Mouse (Mus musculus): ENCODE measurements around the gene Zpr1. TPM values are rescaled to one million over a fixed set of nuclear protein-coding genes. Genes with fewer than 3 reads are reported as not detected.
A peak's percentile ranks its signal among the peaks of the same experiment; 100 is the strongest.

Gene Zpr1
- polyA plus RNA-seq, 1 experiment from 2014 or later = 63.2 TPM

DNA sequence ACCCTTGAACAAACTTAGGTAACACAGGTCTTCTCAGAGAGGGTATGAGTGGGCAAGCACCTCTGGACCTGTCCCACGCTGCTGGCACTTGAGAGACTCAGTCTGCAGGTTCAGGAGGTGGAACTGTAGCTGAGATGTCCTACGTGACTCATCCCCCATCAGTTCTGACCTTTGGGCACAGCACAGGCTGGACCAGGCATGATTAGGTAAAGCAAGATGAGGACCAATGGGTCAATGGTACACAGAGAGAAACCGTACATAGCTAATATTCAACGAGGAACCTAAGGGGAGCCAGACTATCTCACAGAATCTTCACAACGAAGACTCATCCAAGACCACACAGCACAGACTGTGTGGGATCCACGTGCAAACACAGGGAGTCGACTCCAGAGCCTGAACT, 34.0 kb upstream of the Zpr1 start:
- Histone ChIP-seq H3K36me3 (no peaks in the 10 kb centered on the region), H3K4me3 (replicated peaks) (no peak overlapping the region), H3K27me3 (replicated peaks) (no peaks in the 10 kb centered on the region), H3K9ac (no peak overlapping the region), H3K4me1 (replicated peaks) (peaks cover 16% of the 10 kb centered on the region; the same call in 1 of the 2 replicates), H3K4me2 (replicated peaks) (no peak overlapping the region), H3K9me3 (no peaks in the 10 kb centered on the region), H3K27ac (no peak overlapping the region)
- ATAC-seq = no peak
- 85% methylated on average over 7 of the region's 7 CpGs for WGBS

DNA sequence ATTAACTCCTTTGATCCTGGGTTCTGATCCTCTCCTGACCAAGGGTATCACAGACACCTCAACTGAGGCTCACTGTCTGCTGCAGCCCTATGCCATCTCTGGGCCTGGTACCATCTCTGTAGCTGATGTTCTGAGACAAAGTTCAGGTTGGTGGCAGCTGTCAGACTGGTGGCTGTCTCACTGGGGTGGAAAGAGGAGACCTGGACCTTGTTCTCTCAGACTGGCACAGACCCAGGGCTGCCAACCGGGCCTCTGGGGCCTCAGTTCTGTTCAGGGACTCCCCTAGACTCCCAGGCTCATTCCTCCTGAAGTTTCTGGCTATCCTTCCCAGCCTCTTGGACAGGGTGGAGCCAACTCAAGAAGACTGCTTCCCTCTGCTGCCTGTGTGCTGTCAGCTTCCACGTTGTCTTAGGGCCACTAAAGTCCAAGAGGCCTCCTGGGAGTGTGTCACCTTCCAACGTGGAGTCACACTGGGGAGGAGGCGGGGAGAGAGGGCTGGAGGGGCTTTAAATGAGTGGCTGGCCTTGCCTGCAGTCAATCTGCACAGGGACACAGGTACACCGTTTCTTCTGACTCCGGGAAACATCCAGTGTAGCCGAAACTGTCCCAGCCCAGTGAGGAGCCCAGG, 32.2 kb upstream of the Zpr1 start, which contains the start of gene Apoa4:
Gene Apoa4, plus strand, starts transcription at position 171 of the 628 bp plus-strand sequence.
- WGBS = 51% methylated on average over 7 of the region's 7 CpGs
- ATAC-seq = peak; percentile 30

DNA sequence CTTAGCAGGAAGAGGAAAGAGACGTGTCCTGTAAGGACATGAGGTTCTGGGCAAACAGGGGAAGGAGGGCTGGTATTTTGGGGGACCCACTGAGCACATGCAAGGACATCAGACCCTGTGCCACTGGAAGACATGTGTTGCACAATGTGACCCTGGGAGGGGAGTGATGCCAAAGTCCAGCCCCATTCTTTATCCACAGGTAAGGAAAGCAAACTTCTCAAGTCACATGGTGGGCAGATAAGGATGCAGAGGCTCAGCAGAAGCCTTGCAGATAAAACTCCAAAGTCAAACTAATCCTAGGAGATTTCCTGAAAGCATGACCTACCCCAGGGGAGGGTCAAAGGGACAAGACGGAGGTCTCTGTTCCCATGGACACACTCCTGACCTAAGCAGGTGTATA, 31.0 kb upstream of the Zpr1 start:
- no peaks in the 10 kb centered on the region for H3K9me3 ChIP-seq
- peak overlapping the region; percentile 67; the same call in 1 of the 2 replicates for H3K27ac ChIP-seq
- H3K4me1 ChIP-seq (replicated peaks) = peaks cover 12% of the 10 kb centered on the region; the same call in 1 of the 2 replicates
- H3K9ac ChIP-seq = no peak overlapping the region
- H3K4me3 ChIP-seq (replicated peaks) = peak overlapping the region; percentile 14; the same call in 1 of the 2 replicates
- no peaks in the 10 kb centered on the region for H3K36me3 ChIP-seq
- peak; percentile 80 for ATAC-seq
- H3K4me2 ChIP-seq (replicated peaks) = peak overlapping the region; percentile 9; the same call in 1 of the 2 replicates
- WGBS = 54% methylated on average over 2 of the region's 2 CpGs
- no peaks in the 10 kb centered on the region for H3K27me3 ChIP-seq (replicated peaks)

More for the DNA sequence above, 32.2 kb upstream of the Zpr1 start, which contains the start of gene Apoa4:
- peaks cover 12% of the 10 kb centered on the region; the same call in 1 of the 2 replicates for H3K4me1 ChIP-seq (replicated peaks)
- H3K4me2 ChIP-seq (replicated peaks) = peak within 1 kb of the TSS; percentile 9; the same call in 1 of the 2 replicates
- H3K4me3 ChIP-seq (replicated peaks) = peak within 1 kb of the TSS; percentile 14
- H3K9me3 ChIP-seq = no peaks in the 10 kb centered on the region
- 0 out of 2 replicates have a peak within 1 kb of the TSS, but pooled peaks have one; percentile 26 for H3K9ac ChIP-seq
- no peaks in the 10 kb centered on the region for H3K36me3 ChIP-seq
- no peaks in the 10 kb centered on the region for H3K27me3 ChIP-seq (replicated peaks)
- H3K27ac ChIP-seq = peak within 1 kb of the TSS; percentile 67

DNA sequence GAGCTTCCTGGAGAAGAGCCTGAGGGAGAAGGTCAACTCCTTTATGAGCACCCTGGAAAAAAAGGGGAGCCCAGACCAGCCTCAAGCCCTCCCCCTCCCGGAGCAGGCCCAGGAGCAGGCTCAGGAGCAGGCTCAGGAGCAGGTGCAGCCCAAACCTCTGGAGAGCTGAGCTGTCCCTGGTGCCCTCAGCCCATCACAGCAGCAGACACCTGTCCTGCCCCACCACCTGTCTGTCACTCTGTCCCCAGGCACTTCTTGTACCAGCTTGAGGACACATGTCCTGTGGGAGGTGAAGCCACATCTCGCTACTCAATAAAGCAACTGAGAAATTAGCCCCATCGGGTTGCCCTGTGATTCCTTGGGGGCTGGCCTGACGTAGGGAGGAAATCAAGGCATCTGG, 29.7 kb upstream of the Zpr1 start:
- H3K4me2 ChIP-seq (replicated peaks) = no peak overlapping the region; the same call in 1 of the 2 replicates
- no peaks in the 10 kb centered on the region for H3K36me3 ChIP-seq
- WGBS = 55% methylated on average over 4 of the region's 4 CpGs
- no peak overlapping the region for H3K4me3 ChIP-seq (replicated peaks)
- peaks cover 12% of the 10 kb centered on the region; the same call in 1 of the 2 replicates for H3K4me1 ChIP-seq (replicated peaks)
- H3K27me3 ChIP-seq (replicated peaks) = no peaks in the 10 kb centered on the region
- ATAC-seq = no peak
- no peaks in the 10 kb centered on the region for H3K9me3 ChIP-seq
- H3K9ac ChIP-seq = no peak overlapping the region
- H3K27ac ChIP-seq = 0 out of 2 replicates have a peak overlapping the region, but pooled peaks have one; percentile 13

DNA sequence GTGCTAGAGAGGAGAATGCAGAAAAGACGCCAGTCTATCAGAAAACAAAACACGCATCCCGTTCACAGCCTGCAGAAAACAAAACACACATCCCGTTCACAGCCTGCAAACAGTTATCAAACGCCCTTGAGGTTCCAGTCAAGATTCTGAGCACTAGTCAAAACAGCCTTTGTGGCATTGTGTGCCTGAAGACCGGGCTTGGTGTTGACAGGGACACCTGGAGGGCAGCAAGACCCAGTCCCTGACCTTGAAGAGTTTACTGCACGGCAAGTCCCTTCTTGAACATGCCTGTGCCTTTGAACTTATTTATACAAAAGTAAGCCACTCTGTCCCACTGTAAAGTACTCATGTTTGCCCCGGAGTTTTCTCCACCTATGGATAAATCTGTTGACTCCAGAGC, 29.3 kb upstream of the Zpr1 start:
- peaks cover 12% of the 10 kb centered on the region; the same call in 1 of the 2 replicates for H3K4me1 ChIP-seq (replicated peaks)
- no peak overlapping the region; the same call in 1 of the 2 replicates for H3K4me2 ChIP-seq (replicated peaks)
- H3K9ac ChIP-seq = no peak overlapping the region
- no peaks in the 10 kb centered on the region for H3K36me3 ChIP-seq
- H3K4me3 ChIP-seq (replicated peaks) = no peak overlapping the region
- H3K27me3 ChIP-seq (replicated peaks) = no peaks in the 10 kb centered on the region
- ATAC-seq = no peak
- 45% methylated on average over 8 of the region's 8 CpGs for WGBS
- H3K9me3 ChIP-seq = no peaks in the 10 kb centered on the region
- H3K27ac ChIP-seq = no peak overlapping the region

DNA sequence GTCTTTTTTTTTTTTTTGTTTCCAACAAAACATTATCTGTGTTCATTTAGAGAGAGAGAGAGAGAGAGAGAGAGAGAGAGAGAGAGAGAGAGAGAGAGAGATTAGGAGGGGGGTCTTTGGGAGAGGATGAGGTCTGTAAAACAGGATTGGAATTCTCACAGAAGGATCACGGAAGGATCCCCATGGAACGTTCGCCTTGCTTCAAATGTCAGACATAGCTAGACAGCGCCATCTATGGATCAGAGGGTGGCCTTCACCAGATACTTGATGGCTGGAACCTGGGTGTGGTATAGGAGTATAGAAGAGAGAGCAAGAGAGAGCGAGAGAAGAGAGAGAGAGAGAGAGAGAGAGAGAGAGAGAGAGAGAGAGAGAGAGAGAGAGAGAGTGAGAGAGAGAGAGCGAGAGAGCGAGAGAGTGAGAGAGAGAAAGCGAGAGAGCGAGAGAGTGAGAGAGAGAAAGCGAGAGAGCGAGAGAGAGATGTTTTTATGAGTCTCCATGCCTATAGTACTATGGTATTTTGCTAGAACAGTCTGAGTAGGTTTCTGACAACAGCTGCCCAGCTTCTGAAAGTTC, 26.0 kb upstream of the Zpr1 start:
- Histone ChIP-seq H3K27ac (no peak overlapping the region), H3K9me3 (no peaks in the 10 kb centered on the region), H3K9ac (no peak overlapping the region), H3K36me3 (no peaks in the 10 kb centered on the region), H3K4me1 (replicated peaks) (no peaks in the 10 kb centered on the region), H3K27me3 (replicated peaks) (no peaks in the 10 kb centered on the region), H3K4me2 (replicated peaks) (no peak overlapping the region), H3K4me3 (replicated peaks) (no peak overlapping the region)
- WGBS = 18% methylated on average over 11 of the region's 11 CpGs
- ATAC-seq = peak; percentile 50; the same call in 1 of the 2 replicates

DNA sequence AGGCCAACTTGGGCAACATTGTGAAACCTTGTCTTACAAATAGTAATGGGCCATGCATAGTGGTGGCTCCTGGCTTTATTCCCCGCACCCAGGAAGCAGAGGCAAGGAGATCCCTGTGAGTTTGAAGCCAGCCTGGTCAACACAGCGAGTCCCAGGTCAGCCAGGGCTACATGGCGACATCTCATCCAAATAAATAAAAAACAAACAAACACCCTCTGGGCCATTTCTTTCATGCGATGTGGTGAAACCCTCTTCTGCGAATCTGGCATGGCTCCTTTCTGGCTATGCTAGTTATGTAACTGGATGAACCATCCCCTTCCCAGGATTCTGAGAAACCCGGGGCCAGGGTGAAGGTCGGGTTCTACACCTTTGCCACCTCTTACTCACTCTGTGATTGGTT, 16.7 kb upstream of the Zpr1 start:
- 85% methylated on average over 7 of the region's 7 CpGs for WGBS
- H3K4me3 ChIP-seq (replicated peaks) = no peak overlapping the region
- H3K27ac ChIP-seq = no peak overlapping the region
- H3K4me1 ChIP-seq (replicated peaks) = no peaks in the 10 kb centered on the region
- H3K36me3 ChIP-seq = no peaks in the 10 kb centered on the region
- no peak overlapping the region for H3K4me2 ChIP-seq (replicated peaks)
- no peaks in the 10 kb centered on the region for H3K27me3 ChIP-seq (replicated peaks)
- H3K9me3 ChIP-seq = no peaks in the 10 kb centered on the region
- ATAC-seq = no peak
- H3K9ac ChIP-seq = no peak overlapping the region

DNA sequence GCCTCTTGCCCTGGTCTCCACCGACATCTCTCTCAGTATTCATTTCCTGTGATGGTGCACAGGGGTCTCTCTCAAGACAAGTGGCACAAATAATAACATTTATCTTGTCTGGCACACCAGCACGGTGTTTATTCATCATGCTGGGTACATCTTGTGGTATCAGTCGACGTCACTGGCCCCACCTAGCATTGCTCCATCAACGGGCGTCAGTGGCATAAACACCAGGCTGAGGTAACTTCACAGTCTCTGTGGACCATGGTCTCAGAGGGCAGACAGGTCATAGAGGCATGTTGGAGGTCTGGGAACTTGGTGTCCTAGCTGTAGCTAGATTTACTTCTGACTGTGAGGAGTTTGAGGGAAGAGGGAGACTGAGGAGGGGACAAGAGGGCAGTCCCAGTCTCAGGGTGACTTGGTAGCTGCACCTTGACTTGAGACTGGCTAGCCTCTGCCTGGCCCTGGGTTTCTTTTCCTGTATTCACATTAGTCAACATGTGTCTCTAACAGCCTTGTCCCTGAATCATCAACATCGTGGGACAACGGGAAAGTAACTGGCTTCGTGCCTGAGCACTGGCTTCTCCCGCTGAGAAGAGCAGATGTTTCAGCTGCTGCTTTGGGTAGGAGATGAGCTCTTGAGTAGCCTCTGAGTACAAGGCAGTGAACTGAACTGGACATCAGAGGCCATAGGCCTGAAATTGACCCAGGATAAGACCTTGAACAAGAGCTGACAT, 16.0 kb upstream of the Zpr1 start:
- H3K9me3 ChIP-seq = no peaks in the 10 kb centered on the region
- H3K27ac ChIP-seq = no peak overlapping the region
- H3K4me1 ChIP-seq (replicated peaks) = no peaks in the 10 kb centered on the region
- H3K4me2 ChIP-seq (replicated peaks) = no peak overlapping the region
- H3K27me3 ChIP-seq (replicated peaks) = no peaks in the 10 kb centered on the region
- no peak overlapping the region for H3K9ac ChIP-seq
- no peak for ATAC-seq
- H3K36me3 ChIP-seq = no peaks in the 10 kb centered on the region
- no peak overlapping the region for H3K4me3 ChIP-seq (replicated peaks)
- 79% methylated on average over 10 of the region's 10 CpGs for WGBS

DNA sequence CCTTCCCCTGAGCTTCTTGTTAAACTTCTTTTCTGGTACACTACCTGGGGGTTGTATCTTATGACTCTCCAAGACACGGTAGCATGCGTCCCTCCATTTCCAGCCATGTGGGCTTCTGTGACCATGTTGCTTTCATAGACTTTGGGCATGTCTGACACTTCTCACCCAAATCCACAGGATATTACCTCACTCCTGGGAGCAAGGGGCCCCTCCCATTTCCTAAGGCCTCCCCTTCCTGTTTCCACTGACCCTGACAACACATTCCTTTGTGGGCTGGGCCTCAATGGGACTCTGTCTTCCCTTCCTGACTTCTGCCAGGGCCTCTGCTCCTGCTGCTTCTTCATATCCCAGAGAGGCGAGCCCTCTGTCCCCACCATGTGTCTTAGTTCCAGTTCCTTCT, 15.3 kb upstream of the Zpr1 start:
- 84% methylated on average over 3 of the region's 3 CpGs for WGBS

DNA sequence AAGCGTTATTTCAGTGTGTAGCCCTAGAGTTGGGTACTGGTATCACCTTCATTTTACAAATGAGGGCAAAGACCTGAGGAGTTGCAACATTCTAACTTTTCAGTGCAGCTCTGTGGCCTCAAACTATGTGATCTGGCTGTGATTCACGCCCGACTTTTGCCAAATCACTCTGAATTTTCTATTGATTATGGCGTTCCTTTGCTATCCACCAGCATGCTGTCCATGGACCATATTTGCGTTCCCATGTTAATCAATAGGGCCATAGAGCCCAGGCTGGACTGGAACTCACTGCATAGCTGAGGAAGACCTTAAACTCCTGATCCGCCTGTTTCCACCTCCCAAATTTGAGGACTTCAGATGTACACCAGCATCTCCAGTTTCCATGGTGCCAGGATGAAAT, 13.8 kb upstream of the Zpr1 start:
- H3K4me1 ChIP-seq (replicated peaks) = no peaks in the 10 kb centered on the region
- ATAC-seq = no peak
- WGBS = 87% methylated on average over 6 of the region's 6 CpGs
- H3K4me3 ChIP-seq (replicated peaks) = no peak overlapping the region
- H3K4me2 ChIP-seq (replicated peaks) = no peak overlapping the region
- H3K9me3 ChIP-seq = no peaks in the 10 kb centered on the region
- no peaks in the 10 kb centered on the region for H3K27me3 ChIP-seq (replicated peaks)
- no peak overlapping the region for H3K27ac ChIP-seq
- H3K36me3 ChIP-seq = no peaks in the 10 kb centered on the region
- no peak overlapping the region for H3K9ac ChIP-seq

More for the DNA sequence above, 15.3 kb upstream of the Zpr1 start:
- Histone ChIP-seq H3K9ac (no peak overlapping the region), H3K27ac (no peak overlapping the region), H3K27me3 (replicated peaks) (no peaks in the 10 kb centered on the region), H3K4me2 (replicated peaks) (no peak overlapping the region), H3K4me1 (replicated peaks) (no peaks in the 10 kb centered on the region), H3K9me3 (no peaks in the 10 kb centered on the region), H3K36me3 (no peaks in the 10 kb centered on the region), H3K4me3 (replicated peaks) (no peak overlapping the region)
- ATAC-seq = 0 out of 2 replicates have a peak, but pooled peaks have one; percentile 28

DNA sequence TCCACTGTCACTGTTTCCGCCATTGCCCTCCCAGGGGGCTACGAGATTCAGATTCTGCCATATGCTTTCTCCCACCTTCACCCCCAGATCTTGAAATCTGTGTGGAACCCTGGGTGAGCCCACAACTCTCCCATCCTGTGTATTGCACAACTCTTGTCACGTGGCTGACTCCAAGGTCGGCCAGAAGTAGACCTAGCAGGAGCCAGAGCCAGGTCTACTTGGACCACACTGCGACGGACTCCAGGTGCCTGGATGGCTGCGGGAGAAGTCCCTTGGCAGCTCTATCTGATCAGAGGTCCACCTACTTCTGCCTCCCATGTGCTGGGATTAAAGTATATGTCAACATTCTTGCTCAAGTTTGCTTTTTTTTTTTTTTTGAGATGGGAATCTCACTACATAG, 11.7 kb upstream of the Zpr1 start:
- Histone ChIP-seq H3K9ac (no peak overlapping the region), H3K9me3 (no peaks in the 10 kb centered on the region), H3K36me3 (no peaks in the 10 kb centered on the region), H3K4me2 (replicated peaks) (no peak overlapping the region), H3K27me3 (replicated peaks) (no peaks in the 10 kb centered on the region), H3K27ac (no peak overlapping the region), H3K4me3 (replicated peaks) (no peak overlapping the region), H3K4me1 (replicated peaks) (no peaks in the 10 kb centered on the region)
- WGBS = 83% methylated on average over 7 of the region's 7 CpGs
- ATAC-seq = no peak

DNA sequence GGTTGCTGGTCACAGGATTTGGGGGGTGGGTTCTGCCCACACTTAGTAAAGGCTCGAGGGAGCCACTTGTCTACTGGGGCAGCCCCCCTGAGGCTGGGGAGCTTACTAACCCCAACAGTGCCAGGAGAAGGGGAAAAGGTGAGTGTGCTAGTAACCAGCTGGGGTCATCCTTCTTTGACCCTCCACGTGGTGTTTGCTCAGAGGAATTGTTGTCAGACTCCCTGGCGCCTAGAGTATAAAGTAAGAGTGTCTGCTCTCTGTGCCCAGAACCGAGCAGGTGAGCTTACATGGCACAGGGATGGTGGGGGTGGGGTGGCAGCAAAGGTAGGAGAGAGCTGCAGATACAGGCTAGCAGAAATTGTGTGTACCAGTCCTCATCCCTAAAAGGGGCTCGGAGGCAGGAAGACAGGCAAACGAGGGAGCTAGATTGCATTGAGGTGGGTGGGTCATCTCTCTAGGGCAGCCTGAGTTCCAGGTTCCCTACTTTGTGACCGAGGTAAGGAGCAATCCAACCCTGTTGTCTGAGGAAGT, 4.5 kb upstream of the Zpr1 start, which contains the start of gene Apoa5:
Gene Apoa5, plus strand, starts transcription at position 291 of the 531 bp plus-strand sequence.
- WGBS = 40% methylated on average over 7 of the region's 7 CpGs
- ATAC-seq = no peak
- Histone ChIP-seq H3K9ac (no peak within 1 kb of the TSS), H3K9me3 (no peaks in the 10 kb centered on the region), H3K27ac (no peak within 1 kb of the TSS), H3K4me2 (replicated peaks) (no peak within 1 kb of the TSS), H3K4me3 (replicated peaks) (no peak within 1 kb of the TSS), H3K4me1 (replicated peaks) (no peaks in the 10 kb centered on the region), H3K36me3 (no peaks in the 10 kb centered on the region), H3K27me3 (replicated peaks) (peaks cover 15% of the 10 kb centered on the region)

Measured in intestine, embryonic 15.5 days (tissue).